Mouse (Mus musculus): ENCODE measurements around the gene Rora.
"Not testable (repeated sequence)": the region's sequence is repeated elsewhere in the genome, so short reads cannot be mapped to it uniquely, and the experiment has no call there.

Rora gene

DNA sequence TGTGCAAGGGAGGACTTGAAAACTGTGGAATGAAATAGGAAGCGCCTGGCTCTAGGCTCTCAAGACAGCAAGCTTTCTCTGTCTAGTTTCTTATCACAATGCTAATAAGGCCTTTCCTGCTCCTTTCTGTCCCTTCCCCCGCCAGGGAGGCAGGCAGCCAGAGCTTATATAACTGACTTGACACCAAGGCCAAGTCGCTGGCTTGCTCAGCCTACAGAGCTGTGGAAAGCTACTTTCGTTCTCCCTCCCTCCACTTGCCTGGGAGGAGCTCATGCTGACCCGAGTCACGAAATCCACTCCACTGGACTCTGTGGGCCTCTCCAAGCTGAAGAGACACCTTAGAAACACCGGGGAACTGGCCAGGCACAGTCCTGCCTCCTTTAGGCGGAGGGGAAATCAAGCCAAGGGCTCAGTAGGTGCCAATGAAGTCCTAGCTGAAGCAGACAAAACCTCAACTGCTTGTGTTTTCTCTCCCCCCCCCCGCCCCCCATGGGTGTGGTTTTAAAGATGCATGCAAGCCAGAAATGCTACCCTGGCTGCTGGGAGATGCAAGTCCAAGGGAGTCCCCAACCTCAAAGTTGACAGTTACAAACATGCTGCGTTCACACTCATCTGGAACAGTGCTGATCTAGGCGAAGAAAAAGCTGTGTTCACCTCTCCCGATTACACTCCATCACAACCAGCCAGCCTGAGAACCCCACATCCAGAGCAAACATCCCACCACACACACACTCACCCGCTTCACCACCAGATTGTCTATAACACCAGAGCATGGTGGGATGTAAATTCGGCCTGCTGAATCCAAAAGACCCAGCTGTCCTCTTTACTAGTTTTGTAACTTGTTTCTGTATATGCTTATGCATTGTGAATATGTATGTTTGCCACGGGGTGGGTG lies 438.8 kb downstream of the Rora start:
- peak; percentile 64 for DNase-seq (ENCODE audit: low spot score)

- DNase-seq (ENCODE audit: low spot score), result not testable (repeated sequence)
Measured at GRCm38 (mm10) chr9:69100153-69100756, 446.7 kb downstream of the Rora start.

GRCm38 (mm10) chr9:69104321-69104720 lies 450.7 kb downstream of the Rora start:
- no peak for DNase-seq (ENCODE audit: low spot score)

- DNase-seq (ENCODE audit: low spot score), result no peak
Measured at GRCm38 (mm10) chr9:69109618-69110300, 456.2 kb downstream of the Rora start.

DNA sequence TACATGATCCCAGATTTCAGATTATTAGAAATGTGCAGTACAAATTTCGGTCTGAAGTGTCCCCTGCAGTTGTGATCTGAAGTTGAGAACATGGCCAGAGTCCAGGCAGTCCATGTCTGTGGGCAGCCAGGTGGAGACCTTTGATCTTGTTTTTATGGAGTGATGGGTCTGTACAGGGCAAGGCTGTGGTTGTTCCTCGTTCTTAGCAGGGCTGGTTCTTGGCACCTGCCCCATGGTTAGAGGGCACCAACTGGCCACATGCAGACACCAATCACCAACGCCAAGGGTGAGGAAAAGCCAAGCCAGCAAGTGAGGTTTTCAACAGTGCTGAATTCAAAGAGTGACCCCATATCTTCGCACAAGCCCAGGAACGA lies 456.7 kb downstream of the Rora start:
- DNase-seq (ENCODE audit: low spot score), result no peak

- no peak for DNase-seq (ENCODE audit: low spot score)
Measured at GRCm38 (mm10) chr9:69110706-69111105, 457.1 kb downstream of the Rora start.

DNA sequence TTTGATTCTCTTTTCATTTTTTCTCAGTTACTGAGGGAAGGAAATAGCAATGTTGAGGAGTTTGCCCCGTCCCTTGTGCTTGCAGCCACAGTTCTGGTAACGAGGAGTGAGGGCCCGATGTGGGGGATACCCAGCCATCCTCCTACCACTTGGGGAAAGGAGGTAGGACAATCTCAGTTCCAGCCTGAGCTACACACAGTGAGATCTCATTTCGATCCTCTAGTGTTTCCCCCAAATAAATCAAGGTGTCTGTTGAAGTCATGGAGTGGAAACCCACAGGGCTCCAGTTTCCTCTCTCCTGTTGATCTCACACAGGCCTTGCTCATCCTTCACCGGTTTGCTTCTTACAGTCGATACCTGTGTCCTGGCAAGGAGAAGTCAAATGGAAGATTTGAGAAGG lies 458.0 kb downstream of the Rora start:
- no peak for DNase-seq (ENCODE audit: low spot score)

DNA sequence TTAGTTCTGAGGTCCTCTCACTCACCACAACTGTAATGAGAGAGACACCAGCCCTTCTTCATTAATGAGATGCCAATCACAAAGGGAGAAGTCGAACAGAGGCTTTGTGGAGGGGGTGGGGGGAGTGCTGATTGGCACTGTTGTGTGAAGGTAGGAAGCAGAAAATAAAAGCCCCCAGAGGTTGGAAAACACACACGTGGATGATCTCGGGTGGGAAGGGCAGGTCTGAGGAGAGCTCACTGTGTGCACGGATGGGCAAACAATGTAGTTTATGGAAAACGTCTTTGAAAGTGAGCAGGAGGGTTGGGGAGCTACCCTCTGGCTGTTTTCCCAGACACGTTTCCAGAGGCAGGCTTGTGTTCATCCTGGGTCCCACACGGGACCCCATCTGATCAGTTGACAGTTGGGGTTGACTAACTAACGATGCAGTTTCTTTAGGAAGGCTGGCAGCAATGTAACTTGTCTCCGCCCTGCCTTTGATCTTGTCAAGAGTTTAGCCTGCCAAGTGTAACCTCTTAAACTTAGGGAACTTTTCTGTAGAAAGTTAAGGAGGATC lies 460.9 kb downstream of the Rora start:
- DNase-seq (ENCODE audit: low spot score), result no peak

DNA sequence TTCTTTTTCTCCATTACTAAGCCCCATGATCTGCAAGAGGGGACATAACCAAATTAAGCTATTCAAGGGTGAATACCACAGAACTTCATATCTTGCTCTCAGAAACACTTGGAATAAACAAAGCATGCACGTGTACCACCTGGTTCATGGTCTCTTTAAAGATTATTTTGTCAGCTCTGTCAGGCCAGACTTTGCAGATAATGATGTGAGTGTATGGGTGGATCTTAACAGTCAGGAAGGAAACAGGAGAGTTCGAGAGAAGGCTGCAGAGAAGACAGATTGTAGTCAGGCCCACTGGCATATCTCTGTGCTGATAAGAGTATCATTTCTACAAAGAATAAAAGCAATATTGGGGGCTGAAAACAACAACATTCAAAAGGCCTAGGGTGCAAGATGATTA lies 463.2 kb downstream of the Rora start:
- no peak for DNase-seq (ENCODE audit: low spot score)

DNA sequence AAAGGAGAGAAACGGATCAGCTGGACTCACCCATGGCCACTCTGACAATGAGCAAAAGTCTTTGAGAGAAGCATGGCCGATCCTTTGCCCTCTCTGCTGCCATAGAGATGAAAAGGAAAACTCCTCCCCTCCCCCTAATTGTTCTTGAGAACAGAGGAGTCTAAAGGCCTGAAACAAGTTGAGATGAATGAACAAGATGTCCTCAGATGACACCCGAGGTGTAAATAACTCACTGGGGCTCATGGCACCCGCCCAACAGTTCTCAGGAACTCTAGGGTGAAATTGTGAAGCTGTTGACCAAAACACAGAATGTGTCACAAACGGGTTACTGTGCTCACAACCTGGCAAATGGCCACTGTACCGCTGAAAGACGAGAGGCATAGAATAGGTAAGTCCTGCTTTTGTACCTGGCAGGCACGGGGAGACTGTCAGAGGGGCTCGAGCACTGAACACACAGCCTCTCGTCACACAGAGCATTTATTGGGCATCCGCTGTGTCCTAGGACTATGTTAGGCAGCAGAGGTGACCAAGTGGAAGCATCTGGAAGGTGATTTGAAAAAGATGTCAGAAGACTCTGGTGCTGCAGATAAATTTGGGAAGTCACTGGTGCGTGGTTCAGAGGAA lies 467.6 kb downstream of the Rora start:
- no peak for DNase-seq (ENCODE audit: low spot score)

GRCm38 (mm10) chr9:69125011-69125786 lies 471.6 kb downstream of the Rora start:
- DNase-seq (ENCODE audit: low spot score), result peak; percentile 41

GRCm38 (mm10) chr9:69125787-69126161 lies 472.2 kb downstream of the Rora start:
- peak; percentile 29 for DNase-seq (ENCODE audit: low spot score)

DNA sequence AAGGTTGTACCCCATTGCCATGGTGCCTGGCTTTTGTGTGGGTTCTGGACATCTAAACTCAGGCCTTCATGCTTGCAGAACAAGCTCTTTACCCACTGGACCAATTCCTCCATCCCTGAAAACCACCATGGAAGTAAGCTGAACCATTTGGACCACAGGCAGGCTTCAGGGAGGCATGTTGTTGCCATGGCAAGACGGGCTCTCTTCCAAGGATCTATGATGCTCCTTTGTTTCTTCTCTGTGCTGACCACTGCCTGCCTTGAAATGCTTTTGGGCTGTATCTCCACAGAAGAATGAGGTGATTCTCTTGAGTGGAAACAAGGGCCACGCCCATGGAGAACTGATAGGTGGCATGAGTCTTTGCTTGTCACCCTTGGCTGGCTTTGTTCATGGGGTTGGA lies 473.0 kb downstream of the Rora start:
- no peak for DNase-seq (ENCODE audit: low spot score)

DNA sequence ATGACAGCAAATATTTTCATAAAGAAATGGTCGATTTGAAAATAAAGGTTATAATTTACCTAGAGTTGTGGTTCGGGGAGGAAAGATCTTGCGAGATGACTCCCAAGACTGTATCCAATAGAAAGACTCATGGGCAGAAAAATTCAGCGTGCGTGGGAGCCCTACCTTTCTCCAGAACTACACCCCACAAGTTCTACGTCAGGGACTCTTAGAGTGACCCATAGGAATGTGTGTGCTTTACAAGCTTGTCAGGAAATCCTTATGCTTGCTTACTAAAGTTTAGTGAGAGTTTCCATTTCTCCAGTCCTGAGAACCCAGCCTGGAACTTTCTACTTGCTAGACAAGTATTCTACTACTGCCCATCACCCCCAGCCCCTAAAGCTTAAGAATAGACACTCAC lies 474.7 kb downstream of the Rora start:
- no peak for DNase-seq (ENCODE audit: low spot score)

DNA sequence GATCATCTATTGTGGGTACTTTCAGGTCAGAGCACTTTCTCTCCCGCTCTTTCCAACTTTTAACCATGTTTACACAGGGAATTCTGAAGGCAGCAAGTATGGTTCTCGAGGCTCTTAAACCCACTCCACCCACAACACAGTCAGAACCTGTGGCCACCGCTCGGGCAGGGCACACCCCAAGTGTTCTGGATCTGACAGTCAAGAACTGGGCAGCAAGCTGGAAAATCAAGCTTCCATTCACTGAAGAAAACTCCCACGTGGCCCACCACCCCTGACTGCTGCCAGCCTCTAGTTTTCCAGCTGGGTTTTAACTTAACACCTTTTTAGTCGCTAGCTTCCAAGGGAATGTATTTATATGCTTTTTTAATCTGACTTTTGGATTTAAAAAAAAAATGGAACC lies 479.4 kb downstream of the Rora start:
- no peak for DNase-seq (ENCODE audit: low spot score)

GRCm38 (mm10) chr9:69133696-69134095 lies 480.1 kb downstream of the Rora start:
- no peak for DNase-seq (ENCODE audit: low spot score)

GRCm38 (mm10) chr9:69134604-69135003 lies 481.0 kb downstream of the Rora start:
- DNase-seq (ENCODE audit: low spot score), result no peak

GRCm38 (mm10) chr9:69136821-69137220 lies 483.2 kb downstream of the Rora start:
- DNase-seq (ENCODE audit: low spot score), result no peak

GRCm38 (mm10) chr9:69137398-69137797 lies 483.8 kb downstream of the Rora start:
- no peak for DNase-seq (ENCODE audit: low spot score)

- no peak for DNase-seq (ENCODE audit: low spot score)
Measured at GRCm38 (mm10) chr9:69140144-69140543, 486.6 kb downstream of the Rora start.

- no peak for DNase-seq (ENCODE audit: low spot score)
Measured at GRCm38 (mm10) chr9:69141859-69142258, 488.3 kb downstream of the Rora start.

GRCm38 (mm10) chr9:69146937-69147336 lies 493.4 kb downstream of the Rora start:
- DNase-seq (ENCODE audit: low spot score), result no peak

All from layer of hippocampus, adult 11-12 months (tissue).